Mouse (Mus musculus): Measurements from ENCODE around the gene Nrip1.

DNA sequence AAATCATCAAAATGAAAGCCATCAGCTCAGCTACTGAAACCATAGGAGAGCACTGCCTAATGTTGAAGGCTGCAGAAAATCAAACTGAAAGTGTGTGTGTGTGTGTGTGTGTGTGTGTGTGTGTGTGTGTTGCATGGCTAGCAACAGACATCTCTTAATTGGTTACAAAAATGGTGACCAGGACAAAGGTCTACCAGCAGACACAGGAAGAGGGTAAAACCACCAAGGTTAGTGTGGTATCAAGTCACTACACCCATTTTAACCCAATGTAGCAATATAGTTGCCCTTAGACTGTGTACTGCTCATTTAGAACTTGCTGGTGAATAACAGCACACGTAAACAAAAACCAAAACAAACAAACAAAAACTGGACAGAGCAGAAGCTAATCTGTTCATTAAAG lies 48.9 kb upstream of the Nrip1 start:
- TF ChIP-seq CTCF (IDR thresholded peaks at IDR 0.05; ENCODE audit: low read depth, low read length) (no peak), TAL1 (conservative IDR thresholded peaks at IDR 0.05; ENCODE audit: low read depth, low read length) (no peak)
